Mouse (Mus musculus): ENCODE measurements at regions not wholly inside any gene's neighbourhood (a gene's known extent, or its start where the extent isn't known, plus 50 kb on each side); places are given as distances from the start of the nearest gene placed in this dataset.

- Histone ChIP-seq H3K27ac (replicated peaks; ENCODE audit: low read depth, low read length) (no peak overlapping the region), H3K4me2 (replicated peaks; ENCODE audit: low read depth, low read length, severe bottlenecking) (no peak overlapping the region), H3K27me3 (ENCODE audit: control insufficient read depth, insufficient read depth, low read length) (no peaks in the 10 kb centered on the region), H3K36me3 (ENCODE audit: control insufficient read depth, insufficient read depth, low read length) (no peaks in the 10 kb centered on the region), H3K4me1 (ENCODE audit: control insufficient read depth, insufficient read depth, low read length) (no peaks in the 10 kb centered on the region), H3K9ac (ENCODE audit: low read depth, low read length, severe bottlenecking) (no peak overlapping the region), H3K4me3 (replicated peaks; ENCODE audit: low read length) (no peak overlapping the region), H3K9me3 (ENCODE audit: control insufficient read depth, low read length) (no peaks in the 10 kb centered on the region)
- 74% methylated on average over 2 of the region's 2 CpGs for WGBS
- DNase-seq (ENCODE audit: low spot score) (no peak), ATAC-seq (ENCODE audit: low FRiP score, low read depth) (no peak)
- no peak for TF ChIP-seq POLR2A (IDR thresholded peaks at IDR 0.05; ENCODE audit: borderline replicate concordance, extremely low read depth, insufficient read depth, insufficient read length)
Measured at GRCm38 (mm10) chr12:13691394-13692165, 422.6 kb downstream of the Nbas start.

GRCm38 (mm10) chr12:13677266-13677665, 408.3 kb downstream of the Nbas start:
- H3K27ac ChIP-seq (replicated peaks; ENCODE audit: low read depth, low read length): no peak overlapping the region
- H3K27me3 ChIP-seq (ENCODE audit: control insufficient read depth, insufficient read depth, low read length): no peaks in the 10 kb centered on the region
- no peak for TF ChIP-seq POLR2A (IDR thresholded peaks at IDR 0.05; ENCODE audit: borderline replicate concordance, extremely low read depth, insufficient read depth, insufficient read length)
- peak; percentile 16 for DNase-seq (ENCODE audit: low spot score)
- H3K9ac ChIP-seq (ENCODE audit: low read depth, low read length, severe bottlenecking): no peak overlapping the region
- no peaks in the 10 kb centered on the region for H3K9me3 ChIP-seq (ENCODE audit: control insufficient read depth, low read length)
- no peak overlapping the region for H3K4me2 ChIP-seq (replicated peaks; ENCODE audit: low read depth, low read length, severe bottlenecking)
- ATAC-seq (ENCODE audit: low FRiP score, low read depth): no peak
- WGBS: 81% methylated on average over 1 of the region's 1 CpGs
- H3K36me3 ChIP-seq (ENCODE audit: control insufficient read depth, insufficient read depth, low read length): no peaks in the 10 kb centered on the region
- no peaks in the 10 kb centered on the region for H3K4me1 ChIP-seq (ENCODE audit: control insufficient read depth, insufficient read depth, low read length)
- H3K4me3 ChIP-seq (replicated peaks; ENCODE audit: low read length): no peak overlapping the region

GRCm38 (mm10) chr12:13669453-13669852, 400.5 kb downstream of the Nbas start:
- ATAC-seq (ENCODE audit: low FRiP score, low read depth) (no peak), DNase-seq (ENCODE audit: low spot score) (no peak)
- no peak overlapping the region for H3K27ac ChIP-seq (replicated peaks; ENCODE audit: low read depth, low read length)
- no peak for TF ChIP-seq POLR2A (IDR thresholded peaks at IDR 0.05; ENCODE audit: borderline replicate concordance, extremely low read depth, insufficient read depth, insufficient read length)
- H3K27me3 ChIP-seq (ENCODE audit: control insufficient read depth, insufficient read depth, low read length): no peaks in the 10 kb centered on the region
- H3K4me3 ChIP-seq (replicated peaks; ENCODE audit: low read length): no peak overlapping the region
- no peaks in the 10 kb centered on the region for H3K9me3 ChIP-seq (ENCODE audit: control insufficient read depth, low read length)
- no peaks in the 10 kb centered on the region for H3K36me3 ChIP-seq (ENCODE audit: control insufficient read depth, insufficient read depth, low read length)
- no peaks in the 10 kb centered on the region for H3K4me1 ChIP-seq (ENCODE audit: control insufficient read depth, insufficient read depth, low read length)
- H3K4me2 ChIP-seq (replicated peaks; ENCODE audit: low read depth, low read length, severe bottlenecking): no peak overlapping the region
- H3K9ac ChIP-seq (ENCODE audit: low read depth, low read length, severe bottlenecking): no peak overlapping the region

GRCm38 (mm10) chr12:13668485-13669022, 399.6 kb downstream of the Nbas start:
- TF ChIP-seq POLR2A (IDR thresholded peaks at IDR 0.05; ENCODE audit: borderline replicate concordance, extremely low read depth, insufficient read depth, insufficient read length): no peak
- 73% methylated on average over 3 of the region's 3 CpGs for WGBS
- no peaks in the 10 kb centered on the region for H3K36me3 ChIP-seq (ENCODE audit: control insufficient read depth, insufficient read depth, low read length)

GRCm38 (mm10) chr12:13639336-13639735, 370.4 kb downstream of the Nbas start:
- H3K9me3 ChIP-seq (ENCODE audit: control insufficient read depth, low read length): no peaks in the 10 kb centered on the region
- ATAC-seq (ENCODE audit: low FRiP score, low read depth) (no peak), DNase-seq (ENCODE audit: low spot score) (peak; percentile 69)
- no peaks in the 10 kb centered on the region for H3K27me3 ChIP-seq (ENCODE audit: control insufficient read depth, insufficient read depth, low read length)
- H3K9ac ChIP-seq (ENCODE audit: low read depth, low read length, severe bottlenecking): no peak overlapping the region
- no peak overlapping the region for H3K4me2 ChIP-seq (replicated peaks; ENCODE audit: low read depth, low read length, severe bottlenecking)
- no peaks in the 10 kb centered on the region for H3K4me1 ChIP-seq (ENCODE audit: control insufficient read depth, insufficient read depth, low read length)
- H3K36me3 ChIP-seq (ENCODE audit: control insufficient read depth, insufficient read depth, low read length): no peaks in the 10 kb centered on the region
- 61% methylated on average over 1 of the region's 1 CpGs for WGBS
- no peak for TF ChIP-seq POLR2A (IDR thresholded peaks at IDR 0.05; ENCODE audit: borderline replicate concordance, extremely low read depth, insufficient read depth, insufficient read length)
- H3K27ac ChIP-seq (replicated peaks; ENCODE audit: low read depth, low read length): no peak overlapping the region
- no peak overlapping the region for H3K4me3 ChIP-seq (replicated peaks; ENCODE audit: low read length)

More at GRCm38 (mm10) chr12:13668485-13669022, 399.6 kb downstream of the Nbas start:
- DNase-seq (ENCODE audit: low spot score) (no peak), ATAC-seq (ENCODE audit: low FRiP score, low read depth) (no peak)
- H3K4me2 ChIP-seq (replicated peaks; ENCODE audit: low read depth, low read length, severe bottlenecking): no peak overlapping the region
- H3K4me3 ChIP-seq (replicated peaks; ENCODE audit: low read length): no peak overlapping the region
- H3K9ac ChIP-seq (ENCODE audit: low read depth, low read length, severe bottlenecking): no peak overlapping the region
- H3K9me3 ChIP-seq (ENCODE audit: control insufficient read depth, low read length): no peaks in the 10 kb centered on the region
- no peaks in the 10 kb centered on the region for H3K27me3 ChIP-seq (ENCODE audit: control insufficient read depth, insufficient read depth, low read length)
- no peak overlapping the region for H3K27ac ChIP-seq (replicated peaks; ENCODE audit: low read depth, low read length)
- H3K4me1 ChIP-seq (ENCODE audit: control insufficient read depth, insufficient read depth, low read length): no peaks in the 10 kb centered on the region
